Mouse (Mus musculus): ENCODE results near the gene Vmn1r239-ps.
"Not testable (repeated sequence)": the region's sequence is repeated elsewhere in the genome, so short reads cannot be mapped to it uniquely, and the experiment has no call there.

Gene Vmn1r239-ps

GRCm38 (mm10) chrX:147453610-147454009 lies at the start of gene Vmn1r239-ps:
Gene Vmn1r239-ps (minus strand): TSS chrX:147453710.
- in situ Hi-C loops (cut with MboI) = not testable (repeated sequence)

GRCm38 (mm10) chrX:147489551-147489950 lies 36.0 kb upstream of the Vmn1r239-ps start:
- in situ Hi-C loops (cut with MboI) = no loop called here

GRCm38 (mm10) chrX:147443386-147443785 lies 10.1 kb downstream of the Vmn1r239-ps start:
- in situ Hi-C loops (cut with MboI) = no loop called here

GRCm38 (mm10) chrX:147435400-147435799 lies 18.1 kb downstream of the Vmn1r239-ps start:
- in situ Hi-C loops (cut with MboI) = no loop called here

- in situ Hi-C loops (cut with MboI) = no loop called here
Measured at GRCm38 (mm10) chrX:147429753-147430152, 23.8 kb downstream of the Vmn1r239-ps start.

- in situ Hi-C loops (cut with MboI) = no loop called here
Measured at GRCm38 (mm10) chrX:147429129-147429528, 24.4 kb downstream of the Vmn1r239-ps start, which contains the start of gene Il13ra2. Gene Il13ra2 (minus strand): TSS chrX:147429192.
